Mouse (Mus musculus): ENCODE measurements around the gene Carm1.

DNA sequence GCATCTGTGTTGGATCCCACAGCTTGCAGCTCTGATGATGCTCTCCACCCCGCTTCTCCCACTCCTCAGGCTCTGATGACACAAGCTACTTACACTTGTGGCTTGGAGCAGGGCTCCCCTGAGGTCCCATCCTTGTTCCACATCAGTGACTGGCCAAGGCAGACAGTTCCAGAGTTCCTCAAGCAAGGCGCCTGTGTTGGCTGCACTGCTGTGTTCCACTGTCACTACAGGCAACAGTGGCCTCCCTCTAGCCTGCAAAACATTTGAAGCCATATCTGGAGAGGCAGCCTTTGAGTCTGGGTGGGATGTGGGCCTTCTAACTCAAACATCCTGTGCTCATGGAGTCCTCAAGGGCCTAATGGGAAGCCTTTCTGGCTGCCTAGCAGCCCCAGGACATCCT lies 10.3 kb downstream of the Carm1 start:
- TF ChIP-seq CTCF (IDR thresholded peaks at IDR 0.05; ENCODE audit: borderline replicate concordance, control insufficient read depth, extremely low read depth, insufficient read depth, low read length, poor library complexity) (no peak), POLR2A (IDR thresholded peaks at IDR 0.05; ENCODE audit: control insufficient read depth, extremely low read depth, insufficient read depth, low read length, poor library complexity) (no peak)

Data from thymus, adult 2 months (tissue).